Mouse (Mus musculus): Measurements from ENCODE around the gene Kcng3.

The Kcng3 gene

DNA sequence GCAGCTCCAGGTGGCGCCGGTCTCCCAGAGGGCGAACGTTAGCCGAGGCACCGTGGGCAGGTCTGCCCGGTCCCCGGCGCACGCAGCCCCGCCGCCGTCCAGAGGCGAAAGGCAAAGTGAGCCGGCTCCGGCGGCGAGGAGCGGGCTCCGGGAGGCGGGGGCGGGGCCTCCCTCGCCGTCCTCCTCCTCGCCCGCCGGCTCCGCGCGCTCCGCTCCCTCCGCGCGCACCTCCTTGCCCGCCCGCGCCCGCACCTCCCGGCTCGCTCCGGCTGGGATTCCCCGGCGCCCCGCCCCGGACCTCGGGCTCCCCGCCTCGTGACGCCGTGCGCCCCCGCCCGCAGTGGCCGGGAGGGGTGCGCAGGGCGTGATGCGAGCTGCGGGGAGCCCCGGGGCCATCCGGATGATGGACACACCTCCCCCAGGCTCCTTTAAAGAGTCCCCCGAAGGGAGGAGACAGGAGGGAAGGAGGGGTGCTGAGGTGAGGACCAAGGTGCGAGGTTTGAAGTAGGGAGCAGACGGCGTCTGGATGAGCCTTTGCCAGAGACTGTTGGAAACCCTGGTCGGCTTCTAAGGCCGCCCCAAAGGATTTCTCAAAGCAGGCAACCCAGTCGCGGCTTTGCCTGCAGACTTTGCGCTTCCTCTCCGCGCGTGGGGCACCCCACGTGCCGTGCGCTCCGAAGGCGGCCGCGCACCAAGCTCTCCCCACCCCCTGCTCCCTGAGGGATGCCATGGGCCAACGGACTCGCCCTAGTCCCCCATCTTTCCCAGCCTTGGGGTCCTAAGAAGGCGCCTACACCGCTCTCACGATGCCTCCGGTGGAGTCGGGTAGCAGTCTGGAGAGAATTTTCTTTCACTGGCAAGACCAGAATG is at the start of gene Kcng3:
Gene Kcng3 (minus strand): TSS at position 113 of the 870 bp plus-strand sequence.
- peak; percentile 13 to 46 for DNase-seq

DNA sequence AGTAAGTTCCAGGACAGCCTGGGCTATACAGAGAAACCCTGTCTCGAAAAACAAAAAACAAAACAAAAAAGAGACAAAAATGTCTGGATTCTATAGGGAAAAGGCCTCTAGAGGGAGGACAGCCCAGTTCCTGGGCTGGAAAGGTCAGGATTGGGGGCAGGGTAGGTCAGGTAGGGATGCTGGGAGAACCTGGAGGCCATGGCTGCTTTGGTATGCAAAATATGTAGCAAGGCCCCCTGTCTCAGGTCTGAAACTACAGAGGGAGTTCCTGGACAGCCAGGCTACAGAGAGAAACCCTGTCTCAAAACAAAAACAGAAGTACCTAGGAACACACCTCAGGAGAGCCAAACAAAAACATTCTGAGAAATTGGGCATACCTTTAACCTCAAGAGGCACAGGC is 45.7 kb upstream of the Kcng3 start:
- DNase-seq: no peak

DNA sequence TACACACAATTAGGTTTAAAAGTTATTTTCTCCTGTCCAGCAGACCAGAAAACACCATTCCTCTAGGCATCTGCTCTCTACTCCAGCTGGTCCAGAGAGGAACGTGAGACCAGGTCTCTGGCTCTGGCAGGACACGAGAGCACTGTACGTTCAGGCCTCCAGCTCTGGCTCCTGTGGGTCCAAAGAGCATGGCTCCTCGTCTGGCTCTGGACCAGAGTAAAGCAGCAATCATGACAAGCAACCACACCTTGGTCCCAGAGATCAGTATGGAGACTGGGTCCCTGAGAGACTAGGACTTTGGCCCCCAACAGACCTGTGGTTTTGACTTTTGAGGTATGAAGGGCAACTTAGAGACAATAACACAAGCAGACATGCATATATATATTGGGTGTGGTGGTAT is 41.0 kb upstream of the Kcng3 start:
- no peak for DNase-seq

DNA sequence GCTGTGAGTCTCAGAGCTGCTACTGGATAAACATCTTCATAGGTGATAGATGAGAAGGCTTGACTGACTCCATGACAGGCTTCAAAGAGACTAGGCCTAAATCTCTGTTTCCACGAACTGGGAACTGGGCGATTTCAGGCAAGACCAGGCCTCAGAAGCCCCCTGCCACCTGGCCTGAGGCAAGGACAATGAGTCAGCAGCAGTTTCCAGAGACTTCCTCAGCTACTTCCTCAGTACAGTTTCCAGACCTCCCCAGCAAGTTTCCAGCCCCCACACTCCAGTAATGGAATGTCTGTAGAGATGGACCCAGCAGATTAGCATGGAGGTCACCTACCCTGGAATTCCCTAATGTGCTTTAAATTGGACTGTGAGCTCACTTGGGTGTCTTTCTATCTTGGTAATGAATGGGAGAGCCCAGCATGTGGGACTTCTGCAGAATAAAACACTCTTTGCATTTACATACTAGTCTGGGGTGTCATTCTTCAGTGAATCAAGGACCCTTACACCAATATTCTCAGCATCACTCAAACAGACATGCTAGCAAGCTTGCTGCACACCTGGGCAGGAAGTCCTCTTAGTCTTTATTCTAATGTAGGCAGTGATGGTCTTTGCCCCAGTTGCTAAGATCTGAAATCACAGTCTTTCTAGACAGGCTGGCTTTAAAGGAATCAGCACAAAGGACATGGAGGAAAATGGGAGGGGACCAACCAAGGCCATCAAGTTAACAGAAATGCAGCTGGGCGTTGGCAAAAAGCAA is 36.4 kb upstream of the Kcng3 start:
- no peak for DNase-seq

DNA sequence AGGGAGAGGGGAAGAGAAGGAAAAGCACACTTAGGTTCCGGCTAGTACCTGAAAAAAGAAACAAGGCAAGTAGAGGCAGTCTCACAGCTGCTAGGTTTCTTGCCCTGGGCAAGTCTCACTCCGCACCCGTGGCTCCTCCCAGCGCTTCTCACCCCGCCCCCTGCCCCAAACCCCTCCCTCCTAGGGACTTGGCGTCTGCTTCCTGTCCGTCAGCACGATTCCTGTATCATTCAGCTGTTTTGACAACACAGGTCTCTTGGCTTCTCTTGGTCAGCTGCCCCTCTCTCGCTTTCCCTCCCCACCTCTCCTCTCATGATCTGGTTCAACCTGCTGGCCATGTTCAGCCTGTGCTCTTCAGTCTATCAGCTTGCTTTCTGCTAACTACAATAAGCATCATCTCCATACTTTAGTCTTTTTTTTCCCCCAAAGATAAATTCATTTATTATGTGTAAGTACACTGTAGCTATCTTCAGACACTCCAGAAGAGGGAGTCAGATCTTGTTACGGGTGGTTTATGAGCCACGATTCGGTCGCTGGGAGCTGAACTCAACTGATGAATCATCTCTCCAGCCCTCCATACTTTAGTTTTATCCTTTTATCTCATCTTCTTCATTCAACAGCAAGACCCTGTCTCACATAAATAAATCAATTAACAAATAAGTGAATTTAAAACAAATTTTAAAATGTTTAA is 35.0 kb upstream of the Kcng3 start:
- no peak for DNase-seq

DNA sequence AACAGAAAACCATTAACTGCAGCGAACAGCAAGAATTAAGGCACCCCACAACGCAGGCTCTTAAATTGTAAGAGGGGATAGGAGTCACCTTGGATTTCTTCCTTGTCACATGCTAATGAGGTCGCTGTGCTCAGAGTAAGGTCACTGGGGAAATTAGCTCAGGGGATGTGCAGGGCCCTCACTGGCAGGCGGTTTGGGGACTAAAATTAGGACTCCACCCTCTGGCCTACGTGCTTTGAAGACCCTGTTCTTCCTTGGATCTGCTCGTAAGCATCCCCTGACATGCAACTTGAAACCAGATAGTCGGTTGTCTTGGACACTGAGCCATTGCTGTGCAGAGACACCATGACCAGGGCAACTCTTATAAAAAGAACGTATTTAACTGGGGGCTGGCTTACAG is 33.1 kb upstream of the Kcng3 start:
- no peak for DNase-seq

DNA sequence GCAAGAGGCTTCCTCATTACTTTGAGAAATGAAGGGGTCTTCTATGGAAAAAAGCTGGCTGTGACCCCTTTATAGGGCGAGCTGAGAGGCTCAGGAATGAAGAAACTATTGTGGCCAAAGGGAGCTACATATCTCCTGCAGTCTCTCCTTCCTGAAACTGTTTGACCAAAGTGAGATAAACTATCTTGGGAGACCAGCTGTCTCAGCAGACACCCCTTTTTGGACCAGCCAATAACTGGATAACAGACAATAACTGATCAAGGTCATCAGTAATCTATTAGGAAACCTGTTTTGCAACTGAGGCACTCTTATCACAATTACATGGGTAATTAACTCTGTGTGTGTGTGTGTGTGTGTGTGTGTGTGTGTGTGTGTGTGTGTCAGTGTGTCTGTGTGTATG is 27.2 kb upstream of the Kcng3 start:
- no peak for DNase-seq

DNA sequence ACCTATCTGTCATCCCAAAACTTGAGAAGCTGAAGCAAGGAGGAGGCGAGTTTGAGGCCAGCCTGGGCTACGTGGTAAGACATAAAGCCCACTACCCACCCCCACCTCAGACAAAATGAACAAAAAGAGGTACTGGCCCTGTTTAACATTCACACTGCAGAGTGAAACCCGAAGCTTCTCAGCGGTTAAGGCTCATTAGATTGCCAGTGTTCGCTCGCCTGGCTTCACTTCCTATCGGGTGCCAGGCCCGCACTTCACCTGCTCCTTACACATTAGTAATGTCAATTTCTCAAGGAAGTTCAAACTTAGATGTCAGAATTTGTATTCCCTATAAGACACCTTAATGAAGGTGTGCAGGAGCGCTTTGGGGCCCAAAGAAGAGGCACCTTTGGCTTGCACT is 25.7 kb upstream of the Kcng3 start:
- no peak for DNase-seq

DNA sequence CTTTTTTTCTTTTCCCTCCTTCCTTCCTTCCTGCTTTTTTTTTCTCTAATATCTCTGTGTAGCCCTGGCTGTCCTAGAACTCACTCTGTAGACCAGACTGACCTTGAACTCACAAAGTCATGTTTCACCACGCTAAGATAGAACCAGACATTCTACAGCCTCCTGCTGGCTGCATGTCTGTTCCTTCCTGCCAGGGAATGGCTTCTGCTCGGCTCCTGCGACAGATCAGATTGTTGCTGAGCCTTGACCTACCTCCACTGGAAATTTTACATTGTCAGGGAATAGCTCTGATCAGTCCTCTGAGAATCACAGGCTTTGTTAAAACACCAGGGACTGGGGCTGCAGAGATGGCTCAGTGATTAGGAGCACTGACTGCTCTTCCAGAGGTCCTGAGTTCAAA is 24.0 kb upstream of the Kcng3 start:
- no peak for DNase-seq

DNA sequence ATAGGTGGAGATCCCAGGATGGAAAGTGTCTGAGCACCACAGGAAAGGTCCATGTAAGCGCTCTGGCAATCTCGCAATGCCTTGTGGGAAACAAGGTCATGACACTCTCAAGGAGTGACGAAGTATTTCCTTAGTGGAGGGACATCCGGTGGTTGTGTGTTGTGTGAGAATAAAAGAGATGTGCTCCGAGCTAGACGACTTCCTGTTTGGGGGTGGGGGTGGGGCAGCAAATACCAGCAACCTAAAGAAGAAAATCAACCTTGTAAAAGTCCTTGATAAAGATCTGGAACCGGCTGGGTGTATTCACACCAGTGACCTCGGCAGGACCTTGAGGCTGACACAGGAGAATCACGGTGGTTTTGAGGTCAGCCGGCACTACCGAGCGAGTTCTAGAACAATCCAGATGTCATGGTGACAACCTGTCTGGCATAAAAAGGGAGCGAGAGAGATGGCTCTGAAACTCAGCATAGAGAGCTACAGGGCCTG is 23.0 kb upstream of the Kcng3 start:
- DNase-seq: no peak

DNA sequence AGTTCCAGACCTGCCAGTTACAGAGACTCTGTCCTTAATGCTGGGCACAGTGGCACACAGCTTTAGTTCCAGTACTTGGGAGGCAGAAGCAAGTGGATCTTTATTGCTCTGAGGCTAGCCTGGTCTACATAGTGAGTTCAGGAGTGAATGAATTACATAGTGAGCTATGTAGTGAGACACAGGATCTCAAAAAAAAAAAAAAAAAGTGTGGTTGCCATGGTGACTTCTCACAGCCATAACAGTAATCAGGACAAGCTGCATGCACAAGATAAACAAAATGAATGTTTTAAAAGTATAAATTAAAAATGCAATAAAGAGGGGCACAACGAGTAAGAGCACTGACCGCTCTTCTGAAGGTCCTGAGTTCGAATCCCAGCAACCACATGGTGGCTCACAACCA is 21.9 kb upstream of the Kcng3 start:
- no peak for DNase-seq

DNA sequence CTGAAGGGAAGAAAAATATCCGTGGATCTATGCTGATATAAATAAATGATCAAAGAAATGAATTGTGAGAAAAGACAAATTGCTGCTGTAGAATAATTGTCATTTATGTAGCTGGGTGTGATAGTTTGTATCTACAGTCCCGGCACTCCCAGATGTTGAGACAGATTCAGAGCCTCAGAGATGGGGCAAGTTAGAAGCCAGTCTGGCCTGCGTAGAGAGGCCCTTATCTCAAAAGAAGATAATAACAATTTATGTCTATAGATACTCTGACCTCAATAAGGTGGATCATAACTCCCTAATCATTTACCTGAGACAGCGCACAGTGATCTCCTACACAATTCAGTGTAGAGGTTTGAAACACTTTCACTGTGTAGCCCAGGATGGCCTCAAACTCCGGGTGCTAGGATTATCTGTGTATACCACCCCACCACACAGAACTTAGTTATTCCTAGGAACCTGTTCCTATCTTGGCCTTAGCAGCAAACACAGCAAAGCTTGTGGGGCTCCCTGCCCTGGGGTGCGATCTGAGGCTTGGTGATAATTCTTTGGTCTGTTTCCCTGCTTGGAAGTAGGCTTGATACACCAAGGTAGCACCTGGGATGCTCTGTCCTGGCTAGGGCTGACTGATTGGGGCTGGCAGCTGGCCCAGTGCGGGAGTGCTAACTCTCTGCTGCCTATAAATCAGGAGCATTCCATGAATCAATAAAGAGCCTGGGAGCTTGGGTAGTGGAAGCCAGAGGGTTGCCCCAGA is 19.4 kb upstream of the Kcng3 start:
- no peak for DNase-seq

DNA sequence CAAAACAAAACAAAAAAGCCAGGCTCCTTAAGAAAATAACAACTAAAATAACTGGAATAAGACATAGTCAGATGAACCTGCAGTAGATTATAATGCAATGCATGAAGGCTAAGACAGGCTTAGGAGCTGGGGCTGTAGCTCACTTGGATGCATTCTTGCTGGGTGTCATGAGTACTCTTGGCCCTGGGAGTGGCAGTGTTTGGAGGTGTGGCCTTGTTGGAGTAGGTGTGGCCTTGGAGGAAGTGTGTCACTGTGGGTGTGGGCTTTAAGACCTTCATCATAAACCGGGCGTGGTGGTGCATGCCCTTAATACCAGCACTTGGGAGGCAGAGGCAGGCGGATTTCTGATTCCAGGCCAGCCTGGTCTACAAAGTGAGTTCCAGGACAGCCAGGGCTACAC is 18.3 kb upstream of the Kcng3 start:
- DNase-seq: no peak

DNA sequence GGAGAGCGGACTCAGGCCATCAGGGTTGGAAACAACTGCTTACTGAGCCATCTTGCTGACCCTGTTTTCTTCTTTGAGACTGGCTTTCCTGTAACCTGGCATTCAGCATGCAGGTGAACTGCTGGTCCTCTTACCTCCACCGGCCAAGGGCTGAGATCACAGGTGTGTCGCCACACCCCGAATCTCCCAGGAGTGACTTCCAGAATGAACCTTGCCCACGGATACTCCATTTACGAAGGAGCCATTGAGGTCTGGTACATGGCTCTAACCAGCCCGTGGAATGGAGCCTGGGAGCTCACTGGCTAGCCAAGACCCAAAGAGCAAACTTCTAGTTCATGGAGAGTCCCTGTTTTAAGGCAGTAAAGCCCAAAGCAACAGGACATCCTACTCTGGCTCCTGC is 15.7 kb upstream of the Kcng3 start:
- no peak for DNase-seq

DNA sequence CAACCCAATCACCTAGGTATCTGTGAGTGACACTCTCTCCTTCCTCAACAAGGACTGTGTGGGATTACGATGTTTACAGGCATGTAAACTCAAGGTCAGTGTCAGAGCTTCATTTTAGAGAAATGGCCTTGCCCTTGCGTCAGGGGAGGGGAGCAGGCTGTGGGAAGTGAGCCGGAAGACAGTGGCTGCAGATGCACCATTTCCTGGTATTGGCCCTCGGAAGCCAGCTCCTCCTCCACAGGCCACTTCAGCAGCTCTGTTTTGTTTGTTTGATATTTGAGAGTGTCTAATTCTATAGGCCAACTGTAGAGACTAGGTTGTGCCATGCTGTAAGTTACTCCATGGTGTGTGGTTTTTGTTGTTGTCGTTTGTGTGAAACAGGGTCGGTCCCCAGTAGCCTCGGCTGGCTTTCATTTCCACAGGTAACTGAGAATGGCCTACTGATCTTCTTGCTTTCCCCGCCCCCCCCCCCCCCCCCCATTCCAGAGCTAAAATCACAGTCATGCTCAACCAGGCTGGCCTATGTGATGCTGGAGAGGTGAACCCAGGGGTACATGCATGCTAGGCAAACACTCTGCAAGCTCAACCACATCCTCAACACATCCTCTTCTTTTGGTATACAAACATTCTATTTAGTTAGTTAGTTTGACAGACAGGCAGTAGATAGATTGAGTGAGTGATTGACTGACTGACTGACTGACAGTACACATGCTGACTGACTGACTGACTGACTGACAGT is 14.9 kb upstream of the Kcng3 start:
- no peak for DNase-seq

DNA sequence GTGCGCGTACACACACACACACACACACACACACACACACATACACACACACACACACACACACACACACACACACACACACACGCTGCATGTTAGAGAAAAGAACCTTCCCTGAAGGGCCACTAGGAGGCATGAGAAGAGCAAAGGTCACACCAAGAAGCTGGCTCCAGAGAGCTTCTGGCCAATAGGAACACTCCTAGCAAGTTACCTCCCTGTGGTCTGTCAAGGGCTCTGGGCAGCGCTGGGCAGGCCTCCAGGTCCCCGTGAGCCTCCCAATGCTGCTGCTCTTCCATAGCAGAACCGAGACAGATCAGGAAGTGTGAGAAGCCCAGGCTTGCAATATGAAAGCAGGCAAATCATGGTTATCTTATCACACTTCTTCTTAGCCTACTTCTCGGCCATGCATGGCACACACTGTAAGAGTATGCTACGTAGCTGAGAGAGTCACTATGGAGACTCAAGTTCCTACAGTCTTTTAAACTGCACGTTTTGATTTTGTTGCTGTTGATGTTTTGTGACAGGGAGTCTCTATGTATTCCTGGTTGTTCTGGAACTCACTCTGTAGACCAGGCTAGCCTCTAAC is 13.6 kb upstream of the Kcng3 start:
- DNase-seq: peak; percentile 58 to 79

DNA sequence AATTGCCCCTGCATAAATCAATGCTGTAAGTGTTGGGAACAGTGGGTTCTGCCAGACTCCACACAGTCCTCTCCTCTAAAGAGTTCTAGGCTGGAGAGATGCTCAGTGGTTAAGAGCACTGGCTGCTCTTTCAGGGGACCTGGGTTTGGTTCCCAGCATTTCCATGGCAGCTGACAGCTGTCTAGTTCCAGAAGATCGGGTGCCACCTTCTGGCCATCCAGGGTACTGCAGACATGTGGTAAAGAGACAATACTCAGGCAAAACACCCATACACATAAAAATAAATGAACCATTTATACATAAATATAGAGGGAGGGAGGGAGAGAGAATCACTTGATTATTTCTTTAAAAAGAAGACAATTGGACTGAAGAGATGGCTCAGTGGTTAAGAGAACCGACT is 5.7 kb upstream of the Kcng3 start:
- DNase-seq: peak; percentile 50 to 65

DNA sequence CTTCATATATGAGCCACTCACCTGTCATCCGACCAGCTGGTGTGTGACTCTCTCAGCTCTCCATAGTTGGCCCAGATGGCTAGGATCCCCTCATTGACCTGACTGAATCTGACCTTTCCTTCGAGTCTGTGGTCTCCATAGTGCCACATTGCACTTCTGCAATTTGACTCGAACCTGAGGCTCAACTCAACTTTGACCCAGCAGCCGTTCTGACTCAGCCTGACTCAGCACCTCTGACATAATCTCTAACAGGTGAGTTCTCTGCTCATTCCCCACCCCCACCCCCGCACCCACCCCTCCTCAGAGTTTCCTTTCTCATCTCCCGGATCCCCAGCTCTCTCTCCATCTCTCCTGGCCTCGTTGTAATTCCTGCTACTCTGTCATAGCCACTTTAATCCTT is 4.7 kb upstream of the Kcng3 start:
- no peak for DNase-seq

DNA sequence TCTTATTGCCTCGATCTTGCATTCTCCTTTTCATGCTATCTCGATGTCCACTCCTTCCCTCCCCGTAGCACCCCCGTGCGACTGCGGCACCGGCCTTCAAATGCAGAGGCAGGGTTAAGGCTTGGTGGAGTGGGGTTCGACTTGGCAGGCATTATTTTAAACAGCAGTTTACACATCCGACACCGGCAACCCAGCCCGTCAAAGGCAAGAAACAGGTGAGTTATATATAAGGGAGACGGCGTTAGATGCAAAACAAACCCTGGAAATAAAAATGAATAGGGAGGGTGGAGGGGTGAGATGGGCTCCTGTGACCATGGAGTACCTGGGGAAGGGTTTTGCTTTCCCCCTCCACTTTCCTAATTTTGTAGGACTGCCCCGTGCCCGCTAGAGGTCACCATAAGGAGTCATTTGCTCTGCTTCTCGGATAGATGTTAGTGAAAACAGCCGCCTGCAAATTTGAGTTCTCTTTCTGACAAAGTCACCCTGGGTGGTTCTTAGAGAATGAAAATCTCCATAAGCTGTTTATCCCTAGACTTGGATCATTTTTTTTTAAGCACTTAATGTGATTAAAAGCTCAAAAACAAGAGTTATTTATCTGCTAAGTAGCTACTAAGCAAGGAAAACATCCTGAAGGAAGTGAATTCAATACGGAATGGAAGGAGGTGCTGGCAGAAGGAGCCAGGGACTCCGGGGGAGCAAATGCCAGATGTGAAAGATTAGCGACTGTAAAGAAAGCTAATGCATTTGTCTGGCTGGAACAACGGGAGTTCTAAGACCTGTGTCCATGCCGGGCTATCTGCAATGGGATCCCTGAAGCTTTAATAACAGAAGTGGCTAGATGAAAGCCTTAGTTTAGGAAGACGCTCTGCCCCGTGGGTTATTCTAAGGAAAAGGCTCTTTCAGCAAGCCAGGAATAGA is 1.2 kb upstream of the Kcng3 start:
- peak; percentile 68 for DNase-seq
